Mouse (Mus musculus) brown adipose tissue, adult 24 weeks (tissue): ENCODE measurements at regions not wholly inside any gene's neighbourhood (a gene's known extent, or its start where the extent isn't known, plus 50 kb on each side); places are given as distances from the start of the nearest gene placed in this dataset.

ENCODE experiments used
- H3K27ac ChIP-seq: fragments of 200-500 bp; replicated peaks from 2 replicates; pipeline ENCODE4 v1.5.1; 2012; ENCODE audit warnings: low read depth, mild to moderate bottlenecking, low read length
- H3K4me1 ChIP-seq: fragments of 200-500 bp; 2 replicates; pipeline ENCODE4 v1.6.1; 2012; ENCODE audit warnings: low read length, mixed read lengths; ENCODE audit not compliant: control insufficient read depth, insufficient read depth, insufficient read length
- H3K4me3 ChIP-seq: fragments of 200-500 bp; 2 replicates; pipeline ENCODE4 v1.5.1; 2012; ENCODE audit warnings: low read depth, mild to moderate bottlenecking, low read length, moderate library complexity; ENCODE audit not compliant: insufficient read depth

- H3K4me1 ChIP-seq = no peaks in the 10 kb centered on the region
- no peak overlapping the region for H3K4me3 ChIP-seq
- no peak overlapping the region for H3K27ac ChIP-seq
Observed at GRCm38 (mm10) chr6:147738621-147739325, 263.1 kb downstream of the Ccdc91 start.

- Histone ChIP-seq H3K4me3 (no peak overlapping the region), H3K27ac (no peak overlapping the region), H3K4me1 (no peaks in the 10 kb centered on the region)
Observed at GRCm38 (mm10) chr6:147741446-147741845, 265.8 kb downstream of the Ccdc91 start.

GRCm38 (mm10) chr6:147744081-147744480 lies 268.5 kb downstream of the Ccdc91 start:
- no peak overlapping the region for H3K27ac ChIP-seq
- no peak overlapping the region for H3K4me3 ChIP-seq
- H3K4me1 ChIP-seq = no peaks in the 10 kb centered on the region

- H3K27ac ChIP-seq = no peak overlapping the region
- H3K4me1 ChIP-seq = no peaks in the 10 kb centered on the region
- no peak overlapping the region for H3K4me3 ChIP-seq
Observed at GRCm38 (mm10) chr6:147745690-147746089, 270.1 kb downstream of the Ccdc91 start.

GRCm38 (mm10) chr6:147747945-147748344 lies 272.3 kb downstream of the Ccdc91 start:
- Histone ChIP-seq H3K4me1 (no peaks in the 10 kb centered on the region), H3K27ac (no peak overlapping the region), H3K4me3 (no peak overlapping the region)

- Histone ChIP-seq H3K27ac (no peak overlapping the region), H3K4me3 (no peak overlapping the region), H3K4me1 (no peaks in the 10 kb centered on the region)
Observed at GRCm38 (mm10) chr6:147752301-147752700, 276.7 kb downstream of the Ccdc91 start.

- Histone ChIP-seq H3K4me1 (no peaks in the 10 kb centered on the region), H3K27ac (no peak overlapping the region), H3K4me3 (no peak overlapping the region)
Observed at GRCm38 (mm10) chr6:147753828-147754227, 278.2 kb downstream of the Ccdc91 start.

GRCm38 (mm10) chr6:147755750-147756523 lies 280.3 kb downstream of the Ccdc91 start:
- Histone ChIP-seq H3K4me1 (no peaks in the 10 kb centered on the region), H3K27ac (no peak overlapping the region), H3K4me3 (no peak overlapping the region)

GRCm38 (mm10) chr6:147759485-147759884 lies 283.9 kb downstream of the Ccdc91 start:
- no peak overlapping the region for H3K4me3 ChIP-seq
- H3K4me1 ChIP-seq = no peaks in the 10 kb centered on the region
- no peak overlapping the region for H3K27ac ChIP-seq

GRCm38 (mm10) chr6:147760113-147760512 lies 284.5 kb downstream of the Ccdc91 start:
- Histone ChIP-seq H3K27ac (no peak overlapping the region), H3K4me1 (no peaks in the 10 kb centered on the region), H3K4me3 (no peak overlapping the region)

- no peak overlapping the region for H3K4me3 ChIP-seq
- H3K27ac ChIP-seq = no peak overlapping the region
- H3K4me1 ChIP-seq = no peaks in the 10 kb centered on the region
Observed at GRCm38 (mm10) chr6:147765241-147765640, 281.8 kb upstream of the Far2 start.

- Histone ChIP-seq H3K4me1 (no peaks in the 10 kb centered on the region), H3K4me3 (no peak overlapping the region), H3K27ac (no peak overlapping the region)
Observed at GRCm38 (mm10) chr6:147769180-147769579, 277.9 kb upstream of the Far2 start.

GRCm38 (mm10) chr6:147770034-147770433 lies 277.0 kb upstream of the Far2 start:
- H3K27ac ChIP-seq = no peak overlapping the region
- H3K4me3 ChIP-seq = no peak overlapping the region
- H3K4me1 ChIP-seq = no peaks in the 10 kb centered on the region

GRCm38 (mm10) chr6:147771411-147771810 lies 275.6 kb upstream of the Far2 start:
- H3K27ac ChIP-seq = no peak overlapping the region
- H3K4me3 ChIP-seq = no peak overlapping the region
- no peaks in the 10 kb centered on the region for H3K4me1 ChIP-seq

GRCm38 (mm10) chr6:147773904-147774303 lies 273.2 kb upstream of the Far2 start:
- no peaks in the 10 kb centered on the region for H3K4me1 ChIP-seq
- H3K27ac ChIP-seq = no peak overlapping the region
- H3K4me3 ChIP-seq = no peak overlapping the region

- Histone ChIP-seq H3K4me3 (no peak overlapping the region), H3K27ac (no peak overlapping the region), H3K4me1 (no peaks in the 10 kb centered on the region)
Observed at GRCm38 (mm10) chr6:147774626-147775025, 272.4 kb upstream of the Far2 start.
